Mouse (Mus musculus): Measurements from ENCODE around the gene Dlx3. TPM values are rescaled to one million over a fixed set of nuclear protein-coding genes. Genes with fewer than 3 reads are reported as not detected.

The Dlx3 gene
- total RNA-seq, 4 experiments from 2014 or later = 0.12 TPM; not detected in 3

DNA sequence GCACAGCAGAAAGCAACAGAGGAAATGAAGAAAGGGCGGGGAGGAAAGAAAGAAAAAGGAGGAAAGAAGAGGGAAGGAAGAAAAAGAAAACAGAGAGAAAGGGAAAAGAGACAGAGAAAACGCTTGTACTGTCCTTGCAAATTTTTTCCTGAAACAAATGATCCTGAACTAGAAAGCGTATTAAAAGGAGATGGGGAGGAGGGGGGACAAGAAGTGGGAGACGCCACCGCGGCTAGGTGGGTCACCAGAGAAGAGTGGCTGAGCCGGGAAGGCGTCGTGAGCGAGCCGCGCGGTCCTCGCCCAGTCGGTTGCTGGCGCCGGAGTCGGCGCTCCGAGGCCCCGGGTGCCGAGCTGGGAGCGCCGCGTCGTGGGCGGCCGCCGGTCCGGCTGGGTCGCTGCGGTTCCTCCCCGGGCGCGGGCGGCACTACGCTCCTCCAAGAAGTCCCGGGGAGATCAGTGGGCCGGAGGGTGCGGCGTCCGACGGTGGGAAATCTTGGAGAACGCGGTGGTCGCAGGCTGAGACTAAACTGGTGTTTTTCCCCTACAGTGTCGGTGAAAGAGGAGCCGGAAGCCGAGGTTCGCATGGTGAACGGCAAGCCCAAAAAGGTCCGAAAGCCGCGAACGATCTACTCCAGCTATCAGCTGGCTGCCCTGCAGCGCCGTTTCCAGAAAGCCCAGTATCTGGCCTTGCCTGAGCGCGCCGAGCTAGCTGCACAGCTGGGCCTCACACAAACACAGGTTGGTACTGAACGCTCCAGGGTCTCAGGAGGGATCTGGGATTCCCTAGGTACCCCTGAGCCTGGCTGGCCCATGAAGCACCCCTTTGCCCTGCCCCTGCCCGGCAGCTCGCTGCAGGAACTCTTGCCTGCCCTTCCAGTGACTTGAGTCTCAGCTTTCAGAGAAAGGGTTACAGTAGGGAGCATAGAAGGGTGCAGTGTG is 1.5 kb downstream of the Dlx3 start:
- DNase-seq (ENCODE audit: low spot score in 2 of 2) = no peak

DNA sequence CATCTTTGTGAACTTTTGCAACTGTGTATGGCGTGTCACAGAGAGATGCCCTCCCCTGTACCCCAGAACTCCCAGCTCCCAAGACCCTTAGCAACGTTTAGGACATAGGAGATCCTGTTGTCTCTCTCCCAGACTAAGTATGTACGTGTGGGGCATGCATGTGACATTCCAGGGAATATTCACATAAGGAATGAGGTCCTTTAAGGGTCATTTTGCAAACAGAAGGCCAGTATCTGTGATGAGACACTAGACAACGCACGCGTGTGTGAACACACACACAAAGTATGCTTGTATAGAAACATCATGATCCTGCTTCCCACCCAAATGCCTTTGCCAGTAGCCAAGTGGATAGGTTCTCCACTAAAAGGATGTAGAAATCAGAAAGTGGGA is 2.2 kb downstream of the Dlx3 start:
- no peak for DNase-seq (ENCODE audit: low spot score in 2 of 2)

DNA sequence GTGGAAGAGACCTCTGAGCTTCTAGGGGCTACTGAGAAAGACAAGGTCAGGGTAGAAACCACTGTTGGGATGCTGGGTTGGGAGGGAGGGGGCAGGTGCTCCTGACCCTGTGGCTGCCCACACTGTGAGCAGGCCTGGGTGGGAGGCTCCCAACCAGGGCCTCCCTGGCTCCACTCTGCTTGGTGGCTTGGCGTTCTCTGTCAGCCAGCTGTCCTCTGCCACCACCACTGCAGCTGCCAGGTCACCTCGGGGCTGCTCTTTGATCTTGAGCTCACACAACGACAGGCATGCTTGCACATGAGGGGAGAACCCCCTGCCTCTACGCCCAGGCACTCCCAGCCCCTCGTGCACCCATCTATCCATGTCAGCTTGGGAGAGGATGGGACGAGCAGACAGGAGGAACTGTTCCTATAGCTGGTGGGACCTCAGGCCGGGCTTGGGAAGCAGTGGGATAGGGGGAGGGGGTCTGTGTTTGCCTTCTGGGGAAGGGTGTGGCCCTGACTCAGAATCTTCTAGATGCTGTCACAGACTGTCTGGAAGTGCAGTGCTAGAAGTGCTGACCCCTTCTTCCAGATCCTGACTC is 5.5 kb downstream of the Dlx3 start:
- no peak for DNase-seq (ENCODE audit: low spot score in 2 of 2)

DNA sequence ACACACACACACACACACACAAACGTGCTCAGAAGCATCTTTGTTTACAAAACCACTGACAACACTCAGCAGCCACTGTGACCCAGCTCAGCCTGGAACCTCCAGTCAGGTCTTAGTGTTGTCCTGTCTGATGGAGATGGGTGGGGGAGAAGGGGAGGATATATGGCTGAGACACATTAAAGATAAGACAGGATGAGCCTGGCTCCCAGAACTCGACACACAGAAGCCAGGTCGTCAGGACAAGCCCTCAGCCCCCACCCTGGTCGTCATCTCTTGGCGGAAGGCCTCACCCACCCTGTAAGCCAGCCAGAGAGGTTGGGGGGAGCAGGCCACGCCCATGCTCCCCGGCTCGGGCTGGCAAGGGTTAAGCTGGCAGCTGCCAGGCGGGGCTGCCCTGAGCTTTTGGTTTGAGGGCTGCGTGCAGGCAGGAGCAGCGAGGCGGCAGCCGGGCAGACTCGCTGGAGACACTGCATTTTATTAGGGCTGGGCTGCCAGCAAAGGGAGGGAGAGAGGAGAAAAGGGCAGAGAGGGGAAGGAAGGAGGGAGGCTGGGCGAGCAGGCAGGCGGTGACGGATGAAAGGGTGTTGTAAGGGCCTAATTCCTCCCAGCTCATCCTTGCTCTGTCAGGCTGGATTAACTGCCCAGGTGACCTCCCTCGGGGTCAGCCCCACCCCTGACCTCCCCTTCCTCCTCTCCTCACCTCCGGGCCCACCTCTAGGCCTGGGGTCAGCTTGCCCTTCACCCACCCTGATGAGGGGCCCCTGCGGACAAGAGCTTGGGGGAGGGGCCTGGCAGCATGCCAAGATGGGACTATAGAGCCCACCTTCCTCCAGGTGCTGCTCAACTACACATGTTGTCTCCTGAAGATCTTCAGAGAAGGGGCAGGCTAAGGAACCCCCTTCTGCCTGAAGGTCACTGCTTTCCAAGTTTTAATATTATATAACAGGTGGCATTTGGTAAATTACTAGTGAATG is 6.6 kb downstream of the Dlx3 start:
- DNase-seq (ENCODE audit: low spot score in 2 of 2) = no peak

DNA sequence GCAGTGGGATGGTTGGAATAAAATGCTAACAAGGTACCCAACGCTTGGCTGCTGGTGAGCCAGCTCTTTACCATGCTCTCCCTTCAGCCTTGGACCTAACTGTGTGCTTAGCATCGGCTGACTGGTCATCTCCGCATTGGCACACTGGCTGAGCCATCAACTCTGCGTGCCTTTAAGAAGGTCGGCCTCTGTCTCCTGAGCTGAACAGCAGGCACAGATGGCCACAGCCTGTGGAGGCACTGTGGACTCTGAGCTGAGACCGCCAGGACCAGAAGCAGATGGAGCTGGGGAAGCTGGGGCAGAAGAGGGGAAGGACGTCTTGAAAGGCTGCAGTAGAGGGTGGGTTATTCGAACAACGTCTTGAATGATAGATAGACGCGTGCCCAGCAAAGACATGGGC is 8.4 kb downstream of the Dlx3 start:
- no peak for DNase-seq (ENCODE audit: low spot score in 2 of 2)

DNA sequence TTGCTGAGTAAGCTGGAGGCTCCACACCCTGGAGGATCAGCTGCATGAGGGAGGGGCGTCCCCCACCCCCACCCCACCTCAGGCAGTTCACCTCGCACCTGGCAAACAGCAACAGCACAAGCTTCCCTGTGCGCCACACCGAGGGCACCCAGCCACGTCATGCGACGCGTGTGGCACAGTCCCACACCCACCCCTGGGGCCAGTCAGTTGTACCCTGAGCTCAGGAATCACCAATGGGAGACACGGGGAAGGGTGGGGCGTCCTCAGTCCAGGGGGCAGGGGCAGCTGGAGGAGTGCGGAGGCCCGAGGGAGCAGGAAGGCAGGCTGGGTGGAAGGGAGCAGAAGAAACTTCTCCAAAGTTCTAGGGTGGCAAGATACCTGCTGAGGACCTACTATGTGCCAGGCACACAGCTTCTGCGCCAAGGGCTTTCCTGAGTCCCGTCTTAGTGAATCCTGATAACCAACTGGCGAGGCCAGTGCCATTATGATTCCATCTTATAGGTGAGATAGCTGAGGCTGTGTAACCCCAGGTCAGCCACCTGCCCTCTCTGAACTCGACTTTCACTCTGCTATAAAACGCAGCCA is 10.8 kb downstream of the Dlx3 start:
- DNase-seq (ENCODE audit: low spot score in 2 of 2) = no peak

DNA sequence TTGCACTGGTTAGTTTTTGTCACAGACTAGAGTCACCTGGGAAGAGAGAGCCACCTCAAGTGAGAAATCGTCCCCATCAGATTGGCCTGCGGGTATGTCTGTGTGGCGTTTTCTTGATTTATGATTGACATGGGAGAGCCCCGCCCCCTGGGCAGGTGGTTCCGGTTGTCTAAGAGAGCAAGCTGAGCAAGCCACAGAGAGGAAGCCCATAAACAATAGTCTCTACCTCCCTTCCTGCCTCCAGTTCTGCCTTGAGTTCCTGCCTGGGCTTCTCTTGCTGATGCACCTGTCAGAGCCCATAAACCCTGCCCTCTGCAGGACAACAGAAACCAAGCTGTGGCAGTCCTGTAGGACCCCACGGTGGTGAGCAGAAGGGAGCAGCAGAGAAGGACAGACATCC is 13.4 kb downstream of the Dlx3 start:
- DNase-seq (ENCODE audit: low spot score in 2 of 2) = no peak

DNA sequence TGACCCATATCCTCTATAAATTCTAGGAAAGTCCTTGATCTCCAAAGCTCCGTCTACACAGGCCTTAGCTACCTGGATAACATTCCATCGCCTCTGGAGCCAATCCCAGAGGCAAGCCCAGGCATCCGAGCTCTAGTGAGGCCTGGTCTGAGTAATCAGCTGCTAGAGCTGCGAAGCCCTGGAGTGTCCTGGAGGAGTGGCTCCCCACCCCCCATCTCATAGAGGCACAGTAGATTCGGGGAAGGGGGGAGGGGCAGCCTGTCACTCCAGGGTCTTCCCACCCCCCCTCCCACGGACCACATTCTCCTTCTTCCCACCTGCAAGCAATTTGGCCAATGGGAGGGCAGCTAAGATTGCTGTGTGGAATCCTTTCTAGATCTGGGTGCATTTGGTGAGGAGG is 17.4 kb downstream of the Dlx3 start:
- no peak for DNase-seq (ENCODE audit: low spot score in 2 of 2)

DNA sequence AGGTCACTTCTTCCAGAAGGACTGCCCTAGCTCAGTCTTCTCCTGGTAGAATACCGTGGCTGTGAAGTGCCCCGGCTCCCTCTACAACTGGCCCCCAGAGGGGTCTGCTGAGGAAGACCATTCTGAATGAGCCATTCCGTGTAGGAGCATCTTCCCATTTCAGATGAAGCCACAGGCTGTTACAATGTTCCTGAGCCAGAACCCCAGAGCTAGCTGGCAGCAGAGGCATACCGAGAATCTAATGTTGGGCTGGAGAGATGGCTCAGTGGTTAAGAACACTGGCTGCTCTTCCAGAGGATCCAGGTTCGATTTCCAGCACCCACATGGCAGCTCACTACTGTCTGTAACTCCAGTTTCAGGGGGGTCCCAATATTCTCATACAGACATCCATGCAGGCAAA is 20.0 kb downstream of the Dlx3 start:
- DNase-seq (ENCODE audit: low spot score in 2 of 2) = no peak

DNA sequence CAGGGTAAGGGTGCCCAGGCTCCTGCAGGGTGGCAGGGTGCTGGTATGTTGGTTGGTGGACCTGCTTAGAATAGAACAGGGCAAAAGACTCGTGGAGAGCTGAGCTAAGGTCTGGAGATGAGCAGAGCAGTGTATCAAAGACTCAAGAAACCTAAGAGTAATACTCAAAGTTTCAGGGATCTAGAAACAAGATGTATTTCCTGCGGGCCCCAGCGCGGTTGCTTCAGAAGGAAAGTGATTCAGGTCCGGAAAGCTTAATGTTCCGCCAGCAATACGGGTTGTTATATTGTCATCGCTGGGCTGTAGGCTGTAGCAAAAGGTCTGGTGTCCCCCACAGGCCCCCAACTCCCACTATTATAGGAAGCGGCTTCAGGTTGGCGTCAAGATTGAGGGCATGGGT is 22.3 kb downstream of the Dlx3 start:
- DNase-seq (ENCODE audit: low spot score in 2 of 2) = no peak

DNA sequence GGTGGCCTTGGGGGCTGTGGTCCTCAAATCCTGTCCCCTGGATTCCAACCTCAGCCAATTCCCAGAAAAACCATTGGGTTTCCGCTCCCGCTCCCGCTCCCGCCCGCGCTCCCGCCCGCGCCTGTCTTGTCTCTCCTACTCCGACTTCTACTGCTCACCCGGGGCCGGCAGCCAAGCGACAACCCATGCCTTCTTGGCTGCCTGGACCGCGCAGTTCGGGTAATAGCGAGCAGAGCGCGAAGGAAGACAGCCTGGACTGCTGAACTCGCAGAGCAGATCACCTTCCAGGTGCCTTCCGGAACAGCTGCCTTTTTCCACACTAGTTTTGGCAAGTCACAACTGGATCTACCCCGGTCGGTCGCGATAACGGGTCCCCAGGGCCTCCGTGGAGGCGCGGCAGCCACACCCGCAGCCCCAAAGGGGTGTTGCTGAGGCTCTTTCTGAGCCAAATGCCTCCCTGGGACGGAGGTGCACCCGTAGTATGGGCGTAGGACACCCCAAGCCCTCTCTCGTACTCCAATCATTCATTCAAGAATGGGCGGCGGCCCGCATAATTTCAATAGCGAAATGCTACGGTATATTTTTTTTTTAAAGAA is 23.2 kb downstream of the Dlx3 start:
- no peak for DNase-seq (ENCODE audit: low spot score in 2 of 2)

DNA sequence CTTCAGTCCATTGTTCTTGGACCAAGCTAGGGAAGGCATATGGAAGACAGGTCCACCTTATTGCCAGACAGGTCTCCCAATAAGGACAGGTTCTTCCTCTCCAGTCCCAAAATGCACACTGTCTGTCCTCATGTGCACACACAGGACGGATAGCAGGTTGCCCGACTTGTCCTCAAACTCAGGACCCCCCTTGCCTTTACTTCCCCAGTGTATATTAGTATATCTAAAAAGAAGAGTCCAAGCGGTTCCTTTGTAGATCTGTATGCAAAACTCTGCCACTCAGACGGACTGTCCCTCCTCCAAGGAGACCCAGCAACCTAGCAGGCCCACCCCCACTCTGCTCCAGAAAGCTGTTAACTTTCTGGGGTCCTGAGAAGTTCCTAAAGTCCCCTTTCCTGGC is 23.7 kb downstream of the Dlx3 start:
- DNase-seq (ENCODE audit: low spot score in 2 of 2) = no peak

DNA sequence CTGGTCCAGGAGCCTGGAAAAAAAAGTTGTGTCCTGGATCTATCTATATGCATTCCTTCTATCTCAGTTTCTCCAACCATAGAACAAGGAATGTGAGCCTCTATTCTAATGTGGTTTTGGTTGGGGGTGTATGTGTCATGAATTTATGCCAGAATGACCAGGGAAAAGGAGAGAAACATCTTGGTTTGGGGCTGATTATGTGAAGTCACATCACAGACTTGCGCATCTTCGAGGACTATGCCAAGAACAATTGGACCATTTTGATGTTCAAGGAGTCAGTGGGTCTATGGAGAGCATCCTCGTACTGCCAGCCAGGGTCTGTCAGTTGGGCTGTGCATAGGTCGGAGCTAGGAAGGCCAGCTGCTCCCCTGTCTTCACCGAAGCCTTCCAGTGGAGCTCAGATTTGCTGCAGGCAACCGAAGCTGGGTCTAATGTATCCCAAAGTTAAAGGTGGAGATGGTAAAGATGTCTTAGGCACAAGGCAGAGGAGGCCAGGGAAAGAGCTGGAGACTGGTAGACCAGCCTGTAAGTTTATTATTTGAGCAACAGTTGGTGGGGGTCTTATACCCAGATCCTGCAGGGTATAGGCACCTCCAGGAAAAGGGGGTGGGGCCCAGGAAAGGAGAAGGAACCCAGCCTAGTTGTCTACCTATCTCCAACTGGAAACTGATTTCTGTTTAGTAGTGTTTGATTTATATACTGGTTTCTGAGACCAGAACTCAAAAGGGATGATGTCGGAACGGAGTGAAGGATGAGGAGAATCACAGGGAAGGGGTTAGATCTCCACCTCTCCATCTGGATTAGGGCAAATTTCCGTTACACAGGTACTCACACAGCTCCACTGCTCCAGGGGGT is 24.4 kb downstream of the Dlx3 start:
- DNase-seq (ENCODE audit: low spot score in 2 of 2) = no peak

DNA sequence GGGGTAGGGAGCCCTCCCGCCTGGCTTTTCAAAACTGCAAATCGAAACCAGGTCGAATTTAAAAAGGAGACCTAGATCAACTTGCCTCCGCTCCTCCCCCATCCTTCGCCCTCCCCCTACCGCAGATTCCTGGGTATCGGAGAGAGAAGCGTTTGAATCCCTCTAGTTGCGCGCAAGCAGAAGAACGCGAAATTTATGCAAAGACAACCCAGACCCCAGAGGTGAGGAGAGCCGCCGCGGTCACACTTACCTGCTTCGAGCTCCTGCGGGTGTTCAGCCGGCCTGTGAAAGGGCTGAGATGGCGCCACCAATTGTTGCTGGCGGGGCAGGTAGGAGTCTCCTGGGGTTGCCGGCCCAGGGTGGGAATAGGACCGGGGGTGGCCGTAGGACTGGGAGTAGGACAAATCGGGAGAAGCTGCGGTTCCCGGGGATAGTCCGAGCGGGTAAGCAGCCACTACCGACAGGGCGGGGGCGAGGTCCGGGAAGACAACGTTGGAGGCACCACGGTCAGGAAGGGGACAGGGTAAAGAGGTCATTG is 25.1 kb downstream of the Dlx3 start:
- DNase-seq (ENCODE audit: low spot score in 2 of 2) = no peak

DNA sequence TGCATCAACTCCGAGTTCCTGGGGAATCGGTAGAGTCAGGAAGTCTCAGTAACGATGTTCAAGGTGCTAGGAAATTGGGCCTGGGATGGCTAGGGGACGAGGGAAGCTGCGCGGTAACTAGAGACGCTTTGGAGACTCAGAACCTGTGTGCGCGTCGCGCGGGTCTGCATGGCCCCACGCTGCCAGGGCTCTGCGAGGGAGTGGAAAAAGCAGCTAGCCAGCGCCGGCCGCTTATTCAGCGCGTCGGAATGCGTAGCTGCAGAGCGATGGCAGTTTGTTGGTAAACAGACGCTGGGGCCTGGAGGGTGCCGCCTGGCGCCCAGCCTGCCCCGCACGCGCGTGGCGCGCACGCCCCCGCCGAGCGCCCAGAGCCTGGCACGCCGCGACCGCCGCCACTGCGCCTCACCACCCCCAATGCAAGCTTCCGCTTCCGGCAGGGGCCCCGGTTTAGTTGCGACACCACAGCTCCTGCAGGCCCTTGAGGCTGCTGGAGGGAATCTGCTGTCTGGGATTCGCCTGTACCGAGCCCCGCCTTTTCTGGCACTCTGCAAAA is 26.0 kb downstream of the Dlx3 start, which contains the start of gene Dlx4:
Gene Dlx4 (minus strand): TSS at position 413 of the 553 bp plus-strand sequence.
- peak in 1 of 2 experiments; percentile 10 for DNase-seq (ENCODE audit: low spot score in 2 of 2)

DNA sequence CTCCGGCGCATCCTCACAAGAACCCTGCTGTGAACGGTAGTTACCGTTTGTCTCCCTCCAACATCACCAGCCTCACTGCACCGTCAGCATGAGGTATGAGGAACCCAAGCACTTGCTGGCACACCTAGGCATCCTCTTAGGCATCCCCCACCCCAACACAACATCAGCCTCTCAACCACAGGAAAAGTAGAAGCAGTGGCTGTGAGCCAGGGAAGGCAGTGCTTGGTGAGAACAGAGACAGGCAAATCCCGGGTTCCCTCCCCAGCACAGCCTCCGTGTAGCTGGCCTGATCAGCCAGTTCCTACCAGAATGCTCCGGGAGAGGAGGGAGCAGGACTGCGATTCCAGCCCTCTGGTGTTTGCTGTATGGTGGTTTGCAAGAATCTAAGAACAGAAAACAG is 28.8 kb downstream of the Dlx3 start:
- DNase-seq (ENCODE audit: low spot score in 2 of 2) = no peak

DNA sequence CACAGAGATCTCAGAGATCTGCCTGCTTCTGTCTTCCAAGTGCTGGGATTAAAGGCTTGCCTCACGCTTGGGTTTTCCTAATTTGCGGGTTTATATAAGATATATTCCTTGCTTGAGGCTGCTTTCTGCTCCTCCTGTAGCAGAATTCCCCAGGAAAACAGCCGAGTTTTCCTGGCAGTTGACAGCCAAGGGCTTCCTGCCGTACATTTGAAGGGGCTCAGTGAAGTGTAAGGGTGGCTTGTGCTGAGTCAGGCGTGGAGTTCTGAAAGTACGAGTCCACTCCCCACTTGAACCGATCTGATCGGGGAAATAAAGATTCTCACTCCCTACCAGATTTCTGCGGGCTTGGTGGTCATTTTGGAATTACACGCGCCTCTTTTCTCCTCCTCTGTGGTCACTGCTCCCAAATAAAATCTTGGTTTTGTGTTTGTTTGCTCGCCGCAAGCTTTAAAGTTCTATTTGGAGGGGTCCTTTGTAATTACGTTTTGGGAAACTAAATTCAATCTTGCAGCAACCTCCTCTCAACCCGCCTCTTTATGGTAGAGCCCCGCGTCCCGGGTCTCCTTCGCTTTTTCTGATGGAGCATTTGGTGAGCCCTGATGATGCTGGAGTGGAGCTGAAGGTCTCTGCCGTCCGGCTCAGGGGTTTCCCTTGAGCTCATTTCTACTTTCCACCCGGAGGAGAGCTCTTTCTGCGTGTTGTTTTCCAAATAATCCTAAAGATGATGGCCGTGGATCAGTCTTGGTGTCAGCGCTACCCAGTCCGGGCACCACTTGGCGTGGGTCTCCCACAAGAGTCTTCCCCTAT is 29.7 kb downstream of the Dlx3 start:
- no peak for DNase-seq (ENCODE audit: low spot score in 2 of 2)

DNA sequence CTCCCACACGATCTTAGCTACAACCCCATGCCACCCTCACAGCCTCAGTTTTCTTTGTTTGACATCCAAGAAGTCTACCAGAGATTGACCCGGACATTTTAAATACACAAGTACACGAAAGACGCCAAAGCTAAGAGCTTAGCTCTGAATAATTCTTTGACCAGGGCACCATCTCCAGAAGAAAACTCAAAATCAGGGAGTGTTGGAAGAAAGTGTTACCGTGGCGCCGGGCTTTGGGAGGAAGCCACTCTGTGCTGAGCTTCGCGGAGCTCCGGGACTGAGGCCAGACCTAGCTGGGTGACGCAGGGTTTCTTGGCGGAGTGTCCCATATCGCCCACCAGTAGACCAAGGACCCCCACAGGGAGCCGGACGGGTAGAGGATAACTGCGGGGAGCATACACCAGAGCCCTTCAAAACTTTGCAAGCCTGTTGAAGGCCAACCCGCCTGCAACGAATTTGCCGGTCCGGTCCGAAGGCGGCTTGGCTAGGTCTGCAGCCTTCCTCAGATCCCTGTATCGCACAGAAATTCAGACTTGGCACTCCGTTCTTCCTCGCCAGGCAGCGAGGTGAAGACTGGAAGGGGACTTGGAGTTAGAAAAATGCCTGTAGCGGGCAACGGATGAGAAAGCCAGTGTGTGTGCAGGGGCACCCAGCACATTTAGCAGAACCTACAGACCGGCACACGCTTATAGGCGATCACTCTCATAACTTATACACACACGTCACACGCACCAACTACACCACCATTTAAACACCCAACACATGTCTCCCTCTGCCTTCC is 30.5 kb downstream of the Dlx3 start:
- no peak for DNase-seq (ENCODE audit: low spot score in 2 of 2)

Data from layer of hippocampus, adult 8-10 months (tissue).